Mouse (Mus musculus): ENCODE measurements around the gene Chrdl1. TPM values are rescaled to one million over a fixed set of nuclear protein-coding genes. Genes with fewer than 3 reads are reported as not detected.

Chrdl1 gene
- polyA plus RNA-seq, 1 experiment from 2014 or later: 9.6 TPM

- no peak overlapping the region for H3K4me3 ChIP-seq (replicated peaks)
- H3K36me3 ChIP-seq: no peaks in the 10 kb centered on the region
- no peak overlapping the region for H3K27ac ChIP-seq
- H3K9me3 ChIP-seq: no peaks in the 10 kb centered on the region
- no peak for ATAC-seq (ENCODE audit: insufficient read depth, low FRiP score, low read depth)
- H3K4me1 ChIP-seq: no peaks in the 10 kb centered on the region
- WGBS: 76% methylated on average over 2 of the region's 2 CpGs
- H3K27me3 ChIP-seq (replicated peaks): no peaks in the 10 kb centered on the region
- H3K9ac ChIP-seq: no peak overlapping the region
- H3K4me2 ChIP-seq: no peak overlapping the region
Observed at GRCm38 (mm10) chrX:143294726-143295125, 99.3 kb downstream of the Chrdl1 start.

- H3K9me3 ChIP-seq: no peaks in the 10 kb centered on the region
- no peak overlapping the region for H3K4me2 ChIP-seq
- no peak overlapping the region for H3K4me3 ChIP-seq (replicated peaks)
- ATAC-seq (ENCODE audit: insufficient read depth, low FRiP score, low read depth): no peak
- no peaks in the 10 kb centered on the region for H3K27me3 ChIP-seq (replicated peaks)
- no peak overlapping the region for H3K27ac ChIP-seq
- no peaks in the 10 kb centered on the region for H3K36me3 ChIP-seq
- no peaks in the 10 kb centered on the region for H3K4me1 ChIP-seq
- WGBS: 43% methylated on average over 5 of the region's 5 CpGs
- H3K9ac ChIP-seq: no peak overlapping the region
Observed at GRCm38 (mm10) chrX:143275202-143275601, 118.9 kb downstream of the Chrdl1 start.

- ATAC-seq (ENCODE audit: insufficient read depth, low FRiP score, low read depth): no peak
Observed at GRCm38 (mm10) chrX:143250709-143251108, 143.4 kb downstream of the Chrdl1 start.

More at GRCm38 (mm10) chrX:143250709-143251108, 143.4 kb downstream of the Chrdl1 start:
- no peak overlapping the region for H3K27ac ChIP-seq
- H3K4me3 ChIP-seq (replicated peaks): no peak overlapping the region
- H3K4me2 ChIP-seq: no peak overlapping the region
- no peaks in the 10 kb centered on the region for H3K27me3 ChIP-seq (replicated peaks)
- no peak overlapping the region for H3K9ac ChIP-seq
- no peaks in the 10 kb centered on the region for H3K36me3 ChIP-seq
- H3K9me3 ChIP-seq: no peaks in the 10 kb centered on the region
- no peaks in the 10 kb centered on the region for H3K4me1 ChIP-seq

Other genes starting within 250 kb of the Chrdl1 start
- 9.0 and 10.1 TPM in 2 replicates for gene Pak3, start 124.3 kb upstream of the Chrdl1 start, polyA plus RNA-seq (2015; fragmentation: Nextera tagmentation; extraction: Ambion mirVana)